Mouse (Mus musculus): ENCODE data around the gene Nox1.

Gene Nox1

DNA sequence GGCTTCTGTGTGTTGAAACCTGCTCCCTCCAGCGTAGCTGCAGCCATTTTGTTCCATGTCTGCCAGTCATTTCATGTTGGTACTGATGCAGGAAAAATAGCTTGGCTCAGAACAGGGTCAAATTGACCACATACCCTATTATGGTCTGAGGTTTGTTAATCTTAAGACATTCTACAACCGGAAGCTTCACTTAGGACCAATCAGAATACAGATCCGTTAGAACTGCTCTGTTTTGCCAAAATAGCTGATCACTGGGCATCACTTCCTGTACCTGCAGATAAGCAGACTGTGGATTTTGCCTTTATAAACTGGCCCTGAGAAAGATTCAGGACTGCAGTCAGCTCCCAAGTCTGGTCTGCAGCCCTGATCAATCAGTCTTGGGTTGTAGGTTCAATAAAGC lies 93.2 kb downstream of the Nox1 start:
- no peak for DNase-seq (ENCODE audit: low read depth, low spot score)

DNA sequence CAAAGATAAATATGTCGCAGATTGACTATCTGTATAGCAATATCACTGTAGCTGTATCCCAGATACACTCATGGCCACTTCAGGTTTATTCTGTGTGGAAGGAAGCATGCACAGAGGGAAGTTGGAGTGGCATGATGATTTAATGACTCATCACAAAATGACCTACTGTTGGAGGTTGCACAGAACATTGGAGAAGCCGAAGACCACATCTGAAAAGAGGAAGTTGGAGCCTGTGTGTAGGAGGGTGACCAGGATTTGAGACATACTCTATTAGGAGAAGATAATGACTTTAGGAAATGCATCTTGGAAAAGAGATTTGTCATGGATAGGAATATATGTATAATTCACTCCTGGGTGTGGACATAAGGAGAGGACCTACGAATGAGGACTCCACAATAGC lies 105.3 kb downstream of the Nox1 start:
- DNase-seq (ENCODE audit: low read depth, low spot score) = no peak

DNA sequence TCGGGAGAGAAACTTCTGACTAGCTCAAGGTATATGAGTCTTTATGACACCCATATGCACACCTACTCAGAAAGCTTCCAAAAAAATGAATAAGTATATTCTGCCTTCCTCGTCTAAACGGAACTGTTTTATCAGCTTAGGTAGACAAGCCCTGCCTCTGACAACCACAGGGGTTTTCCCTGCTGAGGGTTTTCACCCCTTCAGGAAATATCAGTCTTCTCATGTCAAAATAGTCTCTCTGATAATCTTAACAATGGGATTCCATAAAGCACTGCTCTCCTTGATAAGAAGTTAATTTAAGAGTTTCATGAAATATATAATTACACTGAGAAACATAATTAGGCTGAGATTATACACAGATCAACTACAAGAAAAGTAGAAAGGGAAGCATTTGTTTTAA lies 110.0 kb downstream of the Nox1 start:
- DNase-seq (ENCODE audit: low read depth, low spot score) = no peak

DNA sequence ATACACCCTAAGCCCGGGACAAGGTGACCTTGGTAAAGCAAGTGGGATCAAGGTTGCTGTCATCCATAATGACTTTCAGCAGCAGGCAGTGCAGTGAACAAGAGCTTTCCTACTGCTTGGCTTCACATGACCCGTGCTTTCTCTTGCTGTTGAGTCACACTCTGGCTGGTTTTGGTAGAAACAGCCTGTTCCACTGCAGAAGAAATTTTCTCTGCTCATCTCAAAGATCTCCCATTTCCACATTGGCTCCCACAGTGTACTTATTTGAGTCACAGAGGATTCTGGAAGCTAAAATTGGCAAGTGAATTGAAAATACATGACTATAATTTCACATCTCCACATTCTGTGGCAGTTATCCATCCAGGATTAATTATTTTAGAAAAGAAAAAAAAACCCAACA lies 119.1 kb downstream of the Nox1 start:
- DNase-seq (ENCODE audit: low read depth, low spot score) = no peak

DNA sequence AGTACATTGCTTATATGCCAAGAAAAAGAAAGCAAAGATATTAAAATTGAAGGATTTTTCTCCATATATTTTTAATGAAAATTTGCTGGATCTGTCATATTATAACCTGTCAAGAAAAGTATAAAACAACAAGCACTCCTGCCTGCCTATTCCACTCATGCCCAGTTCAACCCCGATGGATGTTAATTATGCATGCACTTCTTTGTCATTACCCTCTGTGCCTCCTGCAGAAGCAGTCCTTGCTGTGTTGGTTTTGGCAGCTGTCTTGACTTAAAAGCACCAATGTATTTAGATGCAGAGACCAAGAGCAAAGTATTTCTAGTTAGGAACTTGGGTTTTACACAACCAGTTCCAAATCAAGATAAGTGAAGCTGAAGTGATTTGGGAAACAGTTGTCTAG lies 136.3 kb downstream of the Nox1 start:
- DNase-seq (ENCODE audit: low read depth, low spot score) = no peak

DNA sequence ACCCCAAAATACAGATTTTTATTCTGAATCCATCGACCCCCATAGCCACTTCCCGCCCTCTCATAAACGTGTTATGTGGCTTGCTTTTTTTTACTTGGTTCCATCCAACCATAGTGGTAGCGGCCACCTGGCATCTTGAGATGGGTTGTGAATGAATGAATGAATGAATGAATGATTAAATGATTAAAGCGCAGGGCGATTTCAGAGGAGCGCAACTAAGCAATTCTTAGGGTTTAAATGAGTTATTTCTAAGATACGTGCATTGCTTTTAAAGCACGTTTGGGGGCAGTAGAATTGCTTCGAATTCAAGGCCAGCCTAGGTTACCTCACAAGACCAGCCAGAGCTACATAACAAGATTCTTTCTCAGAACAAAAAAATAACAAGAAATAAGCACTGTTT lies 162.0 kb downstream of the Nox1 start:
- peak; percentile 5 for DNase-seq (ENCODE audit: low read depth, low spot score)

DNA sequence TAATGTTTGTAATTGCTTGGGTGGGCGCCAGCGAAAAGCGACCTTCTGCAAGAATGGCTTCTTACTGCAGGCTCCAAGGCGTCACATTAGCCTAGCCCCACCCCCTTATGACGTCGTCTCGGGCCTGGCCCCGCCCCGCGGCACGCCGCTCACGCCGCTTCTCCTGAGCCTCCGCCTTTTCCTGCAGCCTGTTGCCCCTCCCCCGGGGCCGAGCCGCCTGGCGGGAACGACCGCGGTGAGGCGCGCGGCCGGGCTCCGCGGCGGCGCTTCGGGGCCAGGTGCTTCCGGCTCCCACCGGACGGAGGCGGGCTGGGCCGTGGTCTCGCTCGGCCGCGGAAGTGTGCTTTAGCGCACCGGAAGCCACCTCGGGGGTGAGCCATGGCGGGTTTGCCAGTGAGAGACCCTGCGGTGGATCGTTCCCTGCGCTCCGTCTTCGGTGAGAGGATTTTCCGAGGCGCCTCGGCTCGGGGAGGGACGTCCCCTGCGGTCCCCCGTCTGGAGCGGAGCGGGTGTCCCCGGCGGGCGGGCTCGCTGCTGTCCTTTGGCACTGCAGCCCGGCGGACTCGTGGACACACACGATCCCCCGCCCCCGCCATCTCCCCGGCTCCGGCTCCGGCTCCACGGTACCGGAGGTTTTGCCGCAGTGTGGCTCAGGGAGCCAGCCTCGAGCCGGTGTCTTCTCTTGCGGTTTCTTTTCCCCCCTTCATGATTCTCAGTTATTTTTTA lies 162.6 kb downstream of the Nox1 start, which contains the start of gene Cstf2:
TSS of gene Cstf2 (plus strand) at position 201 of the 726 bp plus-strand sequence.
- peak; percentile 77 for DNase-seq (ENCODE audit: low read depth, low spot score)

DNA sequence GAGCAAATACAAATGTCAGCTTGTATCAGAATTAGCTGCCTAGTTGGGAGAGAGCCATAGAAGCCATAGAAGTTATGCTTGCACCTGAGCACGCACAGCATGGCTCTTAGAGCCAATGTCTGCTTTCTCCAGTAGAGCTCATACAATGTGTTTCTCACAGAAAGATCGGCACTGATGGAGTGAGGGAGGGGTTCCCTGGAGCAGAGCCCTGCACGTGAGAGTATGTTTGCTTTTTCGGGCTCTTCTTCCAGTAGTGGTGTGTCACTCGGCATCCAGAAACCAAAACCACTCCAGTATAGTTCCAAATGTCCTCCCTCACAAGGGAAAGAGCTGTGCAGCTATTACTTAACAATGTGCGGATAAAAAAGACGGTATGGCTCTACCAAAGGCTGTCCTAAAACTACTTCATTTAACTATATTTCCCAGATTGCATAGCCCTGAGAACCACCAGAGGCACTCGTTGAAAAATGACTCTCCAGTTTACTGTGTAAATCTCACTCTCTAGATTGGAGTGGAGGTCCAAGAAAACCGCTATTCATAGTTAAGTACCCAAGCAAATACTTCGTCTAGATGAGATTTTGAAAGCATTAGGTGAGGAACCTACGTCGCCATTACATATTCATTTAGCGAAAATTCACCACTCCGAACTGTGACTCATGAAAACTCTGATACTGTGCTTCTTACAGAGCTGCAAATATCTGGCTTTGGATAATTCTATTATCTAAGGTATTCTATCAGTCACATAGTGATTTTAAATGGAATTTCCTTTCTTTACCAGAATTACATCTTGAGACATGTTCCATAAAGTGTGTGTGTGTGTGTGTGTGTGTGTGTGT lies 163.5 kb downstream of the Nox1 start:
- no peak for DNase-seq (ENCODE audit: low read depth, low spot score)

DNA sequence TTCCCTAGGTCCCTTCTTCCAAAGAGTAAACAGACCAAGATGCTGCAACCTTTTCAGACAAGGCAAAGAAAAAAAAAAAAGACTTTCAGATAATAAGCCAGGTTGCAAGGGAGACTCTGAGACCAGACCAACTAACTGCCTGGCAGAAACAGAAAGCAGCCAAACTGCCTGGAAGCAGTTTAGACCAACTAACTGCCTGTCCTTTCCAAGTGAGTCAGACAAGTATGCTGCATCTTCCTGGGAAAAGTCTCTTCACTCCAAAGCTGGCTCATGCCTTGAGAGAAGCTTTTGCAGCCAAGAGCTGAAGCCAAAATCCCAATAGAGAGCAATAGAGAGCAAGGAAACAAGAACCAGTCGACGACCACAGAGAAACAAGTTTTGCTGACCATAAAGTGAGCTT lies 164.9 kb downstream of the Nox1 start:
- no peak for DNase-seq (ENCODE audit: low read depth, low spot score)

DNA sequence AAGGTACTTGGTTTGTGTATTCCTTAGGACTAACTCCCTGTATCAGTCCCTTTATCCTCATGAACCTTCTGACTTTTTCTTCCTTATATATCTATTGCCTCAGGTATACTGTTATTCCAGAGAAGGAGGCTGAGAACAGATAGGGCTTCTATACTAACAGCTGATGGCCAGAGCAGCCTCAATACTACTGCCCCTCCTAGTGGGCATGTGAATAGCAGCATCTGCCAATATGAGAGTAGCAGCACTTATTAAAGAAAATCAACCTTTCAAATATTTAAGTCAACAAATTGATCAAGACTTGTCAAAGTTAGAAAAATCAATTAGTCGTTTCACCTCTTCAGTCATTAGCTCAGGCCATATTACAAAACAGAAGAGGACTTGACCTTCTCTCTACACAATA lies 172.8 kb downstream of the Nox1 start:
- DNase-seq (ENCODE audit: low read depth, low spot score) = no peak

Data from c-Kit-negative CD71-positive TER-119-positive erythroid progenitor cells, embryonic 14.5 days (primary cell).